Mouse (Mus musculus) forebrain, embryonic 15.5 days (tissue): ENCODE results near the gene Mtus2. TPM values are rescaled to one million over a fixed set of nuclear protein-coding genes. Genes with fewer than 3 reads are reported as not detected.

ENCODE experiments used
- polyA plus RNA-seq: library from polyadenylated mRNA; unstranded; fragments of >200 nt; fragmentation: Nextera tagmentation; extraction: Ambion mirVana; gene quantifications from 2 replicates; pipeline ENCODE4 v1.2.1, GENCODE M21; 2015

Mtus2 gene
- polyA plus RNA-seq, 1 experiment from 2014 or later = 20.0 TPM

Other genes with a start within 250 kb of the Mtus2 start
- gene Flt1, start 231.3 kb upstream of the Mtus2 start, polyA plus RNA-seq = 10.7 and 11.5 TPM in 2 replicates
- gene Pomp, start 96.9 kb upstream of the Mtus2 start, polyA plus RNA-seq = 479 and 516 TPM in 2 replicates
- 3.7 and 4.1 TPM in 2 replicates for gene Slc46a3, start 62.5 kb upstream of the Mtus2 start, polyA plus RNA-seq